Mouse (Mus musculus): ENCODE measurements around the gene Ccdc74a. TPM values are rescaled to one million over a fixed set of nuclear protein-coding genes. Genes with fewer than 3 reads are reported as not detected.
"Not testable (repeated sequence)": the region's sequence is repeated elsewhere in the genome, so short reads cannot be mapped to it uniquely, and the experiment has no call there.

The Ccdc74a gene
- polyA plus RNA-seq (2015; fragmentation: Nextera tagmentation; extraction: Ambion mirVana): 6.0 and 7.7 TPM in 2 replicates

- WGBS: 1% methylated on average over 65 of the region's 65 CpGs
Observed at GRCm38 (mm10) chr16:17646310-17647114, at the start of gene Ccdc74a. Ccdc74a (plus strand) TSS chr16:17646470.

GRCm38 (mm10) chr16:17600944-17601562 is 45.2 kb upstream of the Ccdc74a start:
- no peak overlapping the region for H3K4me2 ChIP-seq (replicated peaks; ENCODE audit: low read depth, low read length)
- H3K9me3 ChIP-seq (ENCODE audit: low read length): no peaks in the 10 kb centered on the region
- no peaks in the 10 kb centered on the region for H3K4me1 ChIP-seq (ENCODE audit: insufficient read depth, low read length)
- no peaks in the 10 kb centered on the region for H3K27me3 ChIP-seq (ENCODE audit: insufficient read depth, low read length)
- no peak overlapping the region for H3K9ac ChIP-seq (replicated peaks; ENCODE audit: low read length)
- 54% methylated on average over 3 of the region's 3 CpGs for WGBS
- no peak overlapping the region for H3K27ac ChIP-seq (ENCODE audit: low read length)
- H3K4me3 ChIP-seq (ENCODE audit: low read length): no peak overlapping the region
- H3K36me3 ChIP-seq (ENCODE audit: insufficient read depth, low read length): no peaks in the 10 kb centered on the region
- no peak for ATAC-seq (ENCODE audit: low FRiP score, low TSS enrichment)

More at GRCm38 (mm10) chr16:17646310-17647114, at the start of gene Ccdc74a:
- Histone ChIP-seq H3K4me1 (ENCODE audit: insufficient read depth, low read length) (peaks cover 13% of the 10 kb centered on the region), H3K36me3 (ENCODE audit: insufficient read depth, low read length) (peaks cover 7% of the 10 kb centered on the region), H3K4me3 (ENCODE audit: low read length) (peak within 1 kb of the TSS; percentile 65), H3K9me3 (ENCODE audit: low read length) (no peaks in the 10 kb centered on the region), H3K27me3 (ENCODE audit: insufficient read depth, low read length) (no peaks in the 10 kb centered on the region), H3K9ac (replicated peaks; ENCODE audit: low read length) (peak within 1 kb of the TSS; percentile 73), H3K4me2 (replicated peaks; ENCODE audit: low read depth, low read length) (peak within 1 kb of the TSS; percentile 91), H3K27ac (ENCODE audit: low read length) (peak within 1 kb of the TSS; percentile 68)
- ATAC-seq (ENCODE audit: low FRiP score, low TSS enrichment): peak; percentile 96

- H3K4me2 ChIP-seq (replicated peaks; ENCODE audit: low read depth, low read length): no peak overlapping the region
- 59% methylated on average over 4 of the region's 4 CpGs for WGBS
- no peaks in the 10 kb centered on the region for H3K27me3 ChIP-seq (ENCODE audit: insufficient read depth, low read length)
- no peak for ATAC-seq (ENCODE audit: low FRiP score, low TSS enrichment)
- no peaks in the 10 kb centered on the region for H3K9me3 ChIP-seq (ENCODE audit: low read length)
- H3K4me1 ChIP-seq (ENCODE audit: insufficient read depth, low read length): no peaks in the 10 kb centered on the region
- H3K9ac ChIP-seq (replicated peaks; ENCODE audit: low read length): no peak overlapping the region
- H3K27ac ChIP-seq (ENCODE audit: low read length): no peak overlapping the region
- H3K36me3 ChIP-seq (ENCODE audit: insufficient read depth, low read length): no peaks in the 10 kb centered on the region
- no peak overlapping the region for H3K4me3 ChIP-seq (ENCODE audit: low read length)
Observed at GRCm38 (mm10) chr16:17604941-17605340, 41.3 kb upstream of the Ccdc74a start.

GRCm38 (mm10) chr16:17605684-17606083 is 40.6 kb upstream of the Ccdc74a start:
- Histone ChIP-seq H3K27me3 (ENCODE audit: insufficient read depth, low read length) (no peaks in the 10 kb centered on the region), H3K4me3 (ENCODE audit: low read length) (no peak overlapping the region), H3K36me3 (ENCODE audit: insufficient read depth, low read length) (no peaks in the 10 kb centered on the region), H3K9ac (replicated peaks; ENCODE audit: low read length) (no peak overlapping the region), H3K9me3 (ENCODE audit: low read length) (no peaks in the 10 kb centered on the region), H3K4me1 (ENCODE audit: insufficient read depth, low read length) (no peaks in the 10 kb centered on the region), H3K4me2 (replicated peaks; ENCODE audit: low read depth, low read length) (no peak overlapping the region), H3K27ac (ENCODE audit: low read length) (no peak overlapping the region)
- WGBS: 76% methylated on average over 5 of the region's 5 CpGs
- ATAC-seq (ENCODE audit: low FRiP score, low TSS enrichment): no peak

DNA sequence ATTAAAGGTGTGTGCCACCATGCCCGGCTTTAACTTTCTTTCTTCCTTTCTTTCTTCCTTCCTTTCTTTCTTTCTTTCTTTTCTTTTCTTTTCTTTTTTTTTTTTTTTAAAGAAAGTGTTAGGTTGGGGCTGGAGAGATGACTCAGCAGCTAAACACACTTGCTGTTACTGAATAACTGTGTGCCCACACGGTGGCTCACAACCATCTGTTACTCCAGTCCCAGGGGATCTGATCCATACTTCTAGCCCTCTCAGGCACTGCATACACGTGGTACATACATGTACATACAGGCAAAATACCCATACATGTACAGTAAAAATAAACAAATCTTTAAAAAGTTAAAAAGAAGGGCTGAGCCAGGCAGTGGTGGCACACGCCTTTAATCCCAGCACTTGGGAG is 34.9 kb upstream of the Ccdc74a start:
- Histone ChIP-seq H3K4me2 (replicated peaks; ENCODE audit: low read depth, low read length) (no peak overlapping the region), H3K9ac (replicated peaks; ENCODE audit: low read length) (no peak overlapping the region), H3K27me3 (ENCODE audit: insufficient read depth, low read length) (no peaks in the 10 kb centered on the region), H3K27ac (ENCODE audit: low read length) (no peak overlapping the region), H3K4me3 (ENCODE audit: low read length) (no peak overlapping the region), H3K36me3 (ENCODE audit: insufficient read depth, low read length) (no peaks in the 10 kb centered on the region), H3K4me1 (ENCODE audit: insufficient read depth, low read length) (no peaks in the 10 kb centered on the region), H3K9me3 (ENCODE audit: low read length) (no peaks in the 10 kb centered on the region)
- 67% methylated on average over 4 of the region's 4 CpGs for WGBS
- ATAC-seq (ENCODE audit: low FRiP score, low TSS enrichment): no peak

- not testable (repeated sequence) for H3K27me3 ChIP-seq (ENCODE audit: insufficient read depth, low read length); ATAC-seq (ENCODE audit: low FRiP score, low TSS enrichment); H3K27ac ChIP-seq (ENCODE audit: low read length); H3K4me3 ChIP-seq (ENCODE audit: low read length); H3K9ac ChIP-seq (replicated peaks; ENCODE audit: low read length); H3K9me3 ChIP-seq (ENCODE audit: low read length); H3K4me1 ChIP-seq (ENCODE audit: insufficient read depth, low read length); H3K36me3 ChIP-seq (ENCODE audit: insufficient read depth, low read length); H3K4me2 ChIP-seq (replicated peaks; ENCODE audit: low read depth, low read length)
- WGBS: 89% methylated on average over 6 of the region's 6 CpGs
Observed at GRCm38 (mm10) chr16:17614740-17615139, 31.5 kb upstream of the Ccdc74a start.

DNA sequence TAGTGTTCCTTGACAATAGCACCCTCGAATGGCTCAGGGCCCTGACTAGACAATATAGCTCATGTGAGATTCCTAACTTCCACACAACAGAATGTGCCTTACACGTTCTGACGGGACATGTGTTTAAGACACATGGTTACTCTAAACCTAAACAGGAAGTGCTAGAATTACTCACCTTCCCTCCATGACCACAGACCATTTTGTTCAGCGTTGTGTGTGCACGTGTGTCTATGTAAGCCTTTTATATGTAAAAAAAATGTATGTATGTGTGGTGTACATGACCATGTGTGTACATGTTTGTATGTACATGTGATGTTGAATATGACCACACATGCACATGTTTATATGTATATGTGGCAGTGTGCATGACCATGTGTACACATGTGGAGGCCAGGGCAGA is 30.1 kb upstream of the Ccdc74a start:
- Histone ChIP-seq H3K4me2 (replicated peaks; ENCODE audit: low read depth, low read length) (no peak overlapping the region), H3K9ac (replicated peaks; ENCODE audit: low read length) (no peak overlapping the region), H3K27ac (ENCODE audit: low read length) (no peak overlapping the region), H3K4me3 (ENCODE audit: low read length) (no peak overlapping the region), H3K4me1 (ENCODE audit: insufficient read depth, low read length) (peaks cover 15% of the 10 kb centered on the region), H3K36me3 (ENCODE audit: insufficient read depth, low read length) (no peaks in the 10 kb centered on the region), H3K9me3 (ENCODE audit: low read length) (no peaks in the 10 kb centered on the region), H3K27me3 (ENCODE audit: insufficient read depth, low read length) (no peaks in the 10 kb centered on the region)
- no peak for ATAC-seq (ENCODE audit: low FRiP score, low TSS enrichment)
- WGBS: 82% methylated on average over 5 of the region's 5 CpGs

DNA sequence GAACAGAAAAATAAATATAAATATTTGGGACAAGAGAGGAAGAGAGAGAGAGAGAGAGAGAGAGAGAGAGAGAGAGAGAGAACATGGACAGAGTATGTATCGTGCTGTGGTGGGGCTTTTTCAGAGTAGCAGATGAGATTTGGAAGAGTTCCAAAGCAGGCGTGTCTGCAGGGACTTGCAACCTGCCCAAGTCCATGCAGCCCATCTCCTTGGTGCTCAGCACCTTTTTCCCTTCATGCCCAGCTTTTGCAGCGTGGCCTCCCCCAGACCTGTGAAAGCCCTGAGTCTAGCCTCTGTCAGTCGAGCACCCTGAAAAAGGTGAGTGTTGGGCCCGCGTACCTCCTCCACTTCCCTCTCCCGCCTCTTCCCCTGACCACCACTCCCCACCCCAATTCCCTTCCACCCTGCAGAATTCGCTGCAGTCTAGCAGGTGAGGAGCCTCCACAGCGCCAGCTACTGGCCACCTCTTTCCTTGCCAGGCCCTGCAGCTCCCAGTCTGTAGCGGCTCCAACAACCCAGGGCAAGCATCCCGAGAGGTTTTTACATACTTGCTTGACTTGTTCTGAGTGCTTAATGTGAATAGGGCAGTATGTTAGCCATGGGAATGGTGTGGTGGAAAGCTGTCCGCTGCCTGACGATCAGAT is 28.2 kb upstream of the Ccdc74a start:
- H3K4me3 ChIP-seq (ENCODE audit: low read length): peak overlapping the region; percentile 6; the same call in 1 of the 2 replicates
- no peak overlapping the region for H3K27ac ChIP-seq (ENCODE audit: low read length)
- peaks cover 15% of the 10 kb centered on the region for H3K4me1 ChIP-seq (ENCODE audit: insufficient read depth, low read length)
- peak; percentile 64 for ATAC-seq (ENCODE audit: low FRiP score, low TSS enrichment)
- WGBS: 15% methylated on average over 13 of the region's 13 CpGs
- no peaks in the 10 kb centered on the region for H3K27me3 ChIP-seq (ENCODE audit: insufficient read depth, low read length)
- no peaks in the 10 kb centered on the region for H3K9me3 ChIP-seq (ENCODE audit: low read length)
- peaks cover 5% of the 10 kb centered on the region; the same call in 1 of the 2 replicates for H3K36me3 ChIP-seq (ENCODE audit: insufficient read depth, low read length)
- H3K4me2 ChIP-seq (replicated peaks; ENCODE audit: low read depth, low read length): peak overlapping the region; percentile 31
- no peak overlapping the region for H3K9ac ChIP-seq (replicated peaks; ENCODE audit: low read length)

DNA sequence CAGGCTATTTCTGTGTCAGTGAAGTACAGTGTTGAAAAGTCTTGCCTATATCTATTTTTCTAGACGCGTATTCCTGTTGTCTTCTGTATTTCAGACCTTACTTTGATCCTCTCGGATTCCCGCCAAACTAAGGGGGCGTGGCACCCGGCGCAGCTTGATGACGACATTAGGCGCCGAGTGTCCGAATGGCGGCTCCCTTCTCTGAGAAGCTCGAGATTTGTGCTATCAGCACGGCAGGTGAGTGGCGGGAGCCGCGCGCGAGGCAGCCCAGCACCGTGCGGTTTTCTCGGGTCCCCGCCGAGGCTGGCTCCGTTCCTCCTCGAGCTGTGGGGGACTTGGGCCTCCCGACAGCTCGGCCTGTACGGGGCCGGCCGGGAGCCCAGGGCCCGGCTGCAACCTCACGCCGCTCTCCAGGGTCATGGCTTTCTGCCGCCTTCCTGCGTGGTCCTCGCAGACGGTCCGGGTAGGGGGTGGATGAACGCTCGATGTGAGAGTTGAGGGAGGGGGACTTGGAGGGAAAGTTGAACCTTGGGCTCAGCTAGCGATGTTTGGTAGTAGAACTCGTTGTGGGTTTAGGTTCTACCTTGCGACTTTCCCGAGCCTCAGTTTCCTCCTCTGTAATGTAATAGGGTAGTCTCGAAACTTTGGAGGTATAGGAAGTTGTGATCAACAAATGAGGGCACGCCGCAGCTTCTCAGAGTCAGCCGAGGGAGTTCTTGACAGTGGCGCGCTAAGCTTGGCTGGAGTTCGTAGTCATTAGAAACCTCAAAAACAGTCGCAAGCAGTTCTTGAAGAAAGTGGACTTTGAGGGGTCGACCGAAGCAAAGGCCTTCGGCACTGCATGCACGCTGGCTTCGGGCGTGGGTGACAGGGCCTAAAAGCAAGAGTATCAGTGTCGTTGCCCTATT is 26.8 kb upstream of the Ccdc74a start, which contains the start of gene Smpd4:
Gene Smpd4, plus strand, starts transcription at position 157 of the 908 bp plus-strand sequence.
- peak; percentile 77 for ATAC-seq (ENCODE audit: low FRiP score, low TSS enrichment)
- Histone ChIP-seq H3K4me1 (ENCODE audit: insufficient read depth, low read length) (peaks cover 15% of the 10 kb centered on the region), H3K27ac (ENCODE audit: low read length) (0 out of 2 replicates have a peak within 1 kb of the TSS, but pooled peaks have one; percentile 52), H3K36me3 (ENCODE audit: insufficient read depth, low read length) (peaks cover 12% of the 10 kb centered on the region), H3K27me3 (ENCODE audit: insufficient read depth, low read length) (no peaks in the 10 kb centered on the region), H3K4me3 (ENCODE audit: low read length) (peak within 1 kb of the TSS; percentile 93), H3K4me2 (replicated peaks; ENCODE audit: low read depth, low read length) (peak within 1 kb of the TSS; percentile 86), H3K9me3 (ENCODE audit: low read length) (no peaks in the 10 kb centered on the region), H3K9ac (replicated peaks; ENCODE audit: low read length) (peak within 1 kb of the TSS; percentile 95)
- 1% methylated on average over 57 of the region's 60 CpGs for WGBS

All from kidney, embryonic 16.5 days (tissue).